Mouse (Mus musculus): ENCODE data around the gene Igfbp1.
"Not testable (repeated sequence)": the region's sequence is repeated elsewhere in the genome, so short reads cannot be mapped to it uniquely, and the experiment has no call there.

Igfbp1 gene

DNA sequence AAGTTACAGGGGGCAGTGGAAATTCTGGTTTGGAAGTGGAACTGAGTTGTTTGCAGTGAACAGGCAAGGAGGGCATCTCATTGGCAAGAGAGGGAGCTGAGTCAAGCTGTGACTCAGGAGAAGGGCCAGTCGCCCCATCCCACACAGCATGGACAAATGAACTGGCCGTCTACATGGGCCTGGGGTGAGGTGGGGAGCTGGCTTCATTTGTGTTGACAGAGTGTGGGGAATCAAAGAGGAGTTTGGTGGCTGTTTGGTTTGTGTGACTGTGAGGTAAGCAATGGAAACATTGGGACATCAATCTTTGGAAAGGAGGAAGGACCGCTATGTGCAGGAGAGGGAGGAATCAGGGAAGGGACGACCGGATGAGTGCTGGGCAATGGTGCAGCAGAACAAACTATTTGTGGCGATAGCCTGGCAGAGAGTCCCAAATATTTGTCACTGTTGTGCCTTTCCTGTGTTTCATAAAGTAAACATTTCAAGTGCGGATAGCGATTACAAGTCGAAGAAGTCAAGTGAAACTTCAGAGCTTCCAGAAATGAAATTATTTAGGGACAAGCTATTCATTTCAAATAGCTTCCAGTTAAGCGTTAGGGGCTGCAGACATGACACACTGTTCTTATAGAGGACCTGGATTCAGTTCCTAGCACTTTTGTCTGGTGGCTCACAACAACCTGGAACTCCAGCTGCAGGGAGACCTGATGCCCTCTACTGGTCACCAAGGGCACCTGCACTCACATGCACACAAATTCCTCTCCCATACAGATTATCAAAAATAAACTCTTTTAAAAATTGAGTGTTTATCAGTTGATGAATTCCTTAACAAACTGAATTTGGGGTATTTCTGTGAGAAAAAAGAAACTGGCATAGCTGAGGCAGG lies 2.9 kb upstream of the Igfbp1 start:
- ATAC-seq (ENCODE audit: insufficient number of reproducible peaks, low FRiP score, low TSS enrichment) = no peak

DNA sequence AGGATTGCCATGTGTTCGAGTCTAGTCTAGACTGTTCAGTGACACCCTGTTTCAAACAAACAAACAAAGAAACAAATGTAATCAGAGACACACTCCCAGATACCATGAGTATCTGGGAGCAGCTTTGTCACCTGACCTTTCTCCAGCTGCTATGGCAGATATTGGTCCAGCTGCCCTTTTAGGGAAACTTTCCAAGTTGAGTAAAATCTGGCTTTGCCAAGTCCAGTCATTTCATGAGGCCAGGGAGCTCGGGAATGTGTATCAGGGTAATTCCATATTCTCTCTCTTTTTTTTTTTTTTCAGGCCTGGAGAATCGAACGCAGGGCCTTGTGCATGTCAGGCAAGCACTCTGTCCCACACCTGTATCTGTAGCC lies 2.3 kb upstream of the Igfbp1 start:
- no peak for ATAC-seq (ENCODE audit: insufficient number of reproducible peaks, low FRiP score, low TSS enrichment)

DNA sequence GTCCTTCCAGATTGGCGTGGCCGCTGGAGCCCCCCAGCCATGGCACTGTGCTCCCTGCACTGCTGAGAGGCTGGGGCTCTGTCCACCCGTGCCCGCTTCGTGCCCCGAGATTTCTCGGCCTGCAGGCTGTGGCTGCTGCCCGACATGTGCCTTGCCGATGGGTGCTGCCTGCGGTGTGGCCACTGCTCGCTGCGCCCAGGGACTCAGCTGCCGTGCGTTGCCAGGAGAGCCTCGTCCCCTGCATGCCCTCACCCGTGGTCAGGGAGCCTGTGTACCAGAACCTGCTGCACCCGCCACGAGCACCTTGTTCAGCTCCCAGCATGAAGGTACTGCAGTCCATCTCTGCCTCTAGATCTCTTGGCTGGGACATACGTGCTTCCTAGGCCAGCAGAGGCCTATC lies 424 bp downstream of the Igfbp1 start:
- no peak for ATAC-seq (ENCODE audit: insufficient number of reproducible peaks, low FRiP score, low TSS enrichment)

DNA sequence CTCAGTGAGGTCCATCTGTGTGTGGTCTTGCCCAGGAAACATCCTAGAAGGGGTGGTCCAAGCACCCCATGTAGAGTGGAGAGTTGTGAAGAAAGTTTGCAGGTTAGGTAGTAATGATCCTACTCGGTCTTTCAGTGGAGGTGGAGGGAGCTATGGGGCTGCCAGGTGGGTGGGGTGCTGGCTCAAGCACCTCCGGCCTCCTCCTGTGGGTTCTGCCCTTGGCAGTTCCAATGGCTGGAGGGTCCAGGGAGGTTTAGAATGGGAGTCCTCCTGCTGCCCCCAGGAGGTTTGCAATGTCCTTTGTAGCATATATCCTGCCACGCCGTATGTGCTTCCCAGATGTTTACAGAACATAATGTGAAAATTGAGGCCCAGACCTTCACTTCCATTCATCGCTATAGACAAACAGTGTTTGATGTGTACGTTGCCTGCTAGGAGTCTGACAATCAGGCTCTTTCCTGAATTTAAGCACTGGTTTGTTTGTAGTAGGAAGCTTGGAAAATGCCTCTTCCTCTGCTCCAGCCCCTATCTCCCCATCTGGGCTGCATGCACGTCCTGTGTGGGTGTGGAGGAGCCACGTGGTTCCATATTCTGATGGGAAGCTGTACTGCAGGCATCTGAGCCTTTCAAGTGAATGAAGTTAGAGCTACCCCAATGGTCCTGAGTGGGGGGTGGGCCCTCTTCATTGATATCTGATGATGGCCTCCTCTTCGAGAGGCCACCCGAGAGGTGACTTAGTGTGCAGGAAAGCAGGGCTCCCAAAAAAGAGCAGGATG lies 1.1 kb downstream of the Igfbp1 start:
- ATAC-seq (ENCODE audit: insufficient number of reproducible peaks, low FRiP score, low TSS enrichment) = no peak

DNA sequence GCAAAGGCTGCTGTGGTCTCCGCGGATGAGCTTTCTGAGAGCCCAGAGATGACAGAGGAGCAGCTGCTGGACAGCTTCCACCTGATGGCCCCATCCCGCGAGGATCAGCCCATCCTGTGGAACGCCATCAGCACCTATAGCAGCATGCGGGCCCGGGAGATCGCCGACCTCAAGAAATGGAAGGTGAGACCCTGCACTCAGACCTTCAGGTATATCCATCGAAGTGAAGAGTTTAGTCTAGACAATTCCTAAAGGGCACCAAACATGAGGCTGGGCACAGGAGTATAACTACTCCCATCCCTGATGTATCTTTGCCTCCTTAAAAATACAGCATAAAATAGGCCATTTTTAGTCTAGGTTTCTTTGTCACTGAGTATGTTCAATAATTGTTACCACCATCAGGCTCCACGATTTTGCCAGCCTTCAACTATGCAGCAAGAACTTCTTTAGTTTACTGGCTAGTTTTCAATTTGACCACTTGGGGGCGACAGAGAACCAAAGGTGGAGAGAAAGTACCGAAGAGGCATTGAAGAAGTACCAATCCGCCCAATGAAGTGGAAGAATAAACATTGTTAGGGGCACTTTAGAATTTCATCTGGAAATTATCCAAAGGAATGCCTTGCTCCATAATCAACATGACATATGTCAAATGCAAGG lies 2.3 kb downstream of the Igfbp1 start:
- ATAC-seq (ENCODE audit: insufficient number of reproducible peaks, low FRiP score, low TSS enrichment) = no peak

DNA sequence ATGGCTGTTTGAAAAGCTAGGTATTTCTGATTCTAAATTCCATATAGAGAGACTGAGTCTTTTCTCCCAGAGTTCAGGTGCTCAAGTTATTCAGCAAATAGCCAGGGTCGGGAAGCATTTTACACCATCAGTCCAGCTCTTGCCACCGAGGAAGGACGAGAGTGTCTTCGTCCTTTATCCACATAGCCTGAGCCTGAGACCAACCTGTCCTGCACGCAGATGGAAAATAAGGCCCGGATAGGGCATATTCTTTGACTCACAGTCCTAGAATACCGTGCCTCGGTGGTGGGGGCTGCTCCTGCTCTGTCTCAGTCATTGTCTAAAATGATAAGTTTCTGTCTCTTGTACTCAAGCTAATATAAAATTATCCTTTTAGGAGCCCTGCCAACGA lies 2.8 kb downstream of the Igfbp1 start:
- no peak for ATAC-seq (ENCODE audit: insufficient number of reproducible peaks, low FRiP score, low TSS enrichment)

DNA sequence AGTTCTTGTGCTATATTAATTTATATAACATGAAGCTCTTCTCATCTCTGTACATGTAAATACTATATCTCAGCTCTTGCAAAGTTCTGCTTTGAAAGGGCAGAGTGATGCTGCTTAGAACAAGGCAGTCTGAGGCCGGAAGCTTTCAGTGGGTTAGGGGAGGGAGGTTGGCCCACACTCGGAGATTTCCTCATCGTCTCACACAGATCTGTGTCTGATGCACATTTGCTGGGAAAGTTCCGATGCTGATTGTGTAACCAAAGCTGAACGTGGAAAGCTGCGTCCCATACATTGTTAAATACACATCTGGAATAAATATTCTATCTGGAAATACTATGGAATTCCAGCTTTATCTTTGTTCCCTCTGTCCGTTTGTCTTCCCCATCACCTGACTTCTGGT lies 4.6 kb downstream of the Igfbp1 start:
- no peak for ATAC-seq (ENCODE audit: insufficient number of reproducible peaks, low FRiP score, low TSS enrichment)

DNA sequence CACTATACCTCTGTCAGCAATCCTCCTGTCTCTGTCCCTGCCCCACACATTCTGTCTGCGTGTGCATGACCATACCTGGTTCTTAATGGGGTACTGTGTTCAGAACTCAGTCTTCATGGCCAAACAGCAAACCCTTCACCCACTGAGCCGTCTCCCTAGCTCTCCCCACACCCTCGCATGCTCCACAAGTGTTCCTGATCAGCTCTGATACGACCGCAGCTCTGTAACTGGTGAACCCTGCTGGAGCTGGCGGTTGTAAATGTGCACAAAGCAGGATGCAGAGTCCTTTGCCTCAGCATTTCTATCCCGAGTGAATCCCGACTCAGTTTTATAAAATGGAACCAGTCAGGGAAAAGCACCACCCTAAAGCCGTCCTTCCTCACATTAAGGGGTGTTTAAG lies 6.3 kb downstream of the Igfbp1 start:
- ATAC-seq (ENCODE audit: insufficient number of reproducible peaks, low FRiP score, low TSS enrichment) = no peak

DNA sequence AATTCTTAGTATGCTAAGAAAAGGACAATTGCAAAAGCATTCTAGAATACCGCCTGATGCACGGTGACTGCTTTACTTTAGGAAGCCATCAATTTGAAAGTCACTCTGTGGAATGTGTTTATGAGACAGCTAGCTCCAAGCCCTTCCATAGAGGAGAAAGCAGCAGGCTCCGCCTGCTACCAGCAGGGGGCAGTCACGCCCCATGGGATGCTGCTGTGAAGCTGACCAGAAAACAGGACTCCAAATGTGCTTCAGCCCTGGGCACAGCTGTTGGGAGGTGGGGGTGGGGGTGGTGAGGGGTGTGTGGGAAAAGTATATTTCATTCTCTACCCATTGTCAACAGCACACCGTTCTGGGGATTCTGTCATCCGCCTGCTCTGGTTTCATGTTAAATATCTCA lies 12.8 kb downstream of the Igfbp1 start:
- ATAC-seq (ENCODE audit: insufficient number of reproducible peaks, low FRiP score, low TSS enrichment) = 0 out of 2 replicates have a peak, but pooled peaks have one; percentile 45

DNA sequence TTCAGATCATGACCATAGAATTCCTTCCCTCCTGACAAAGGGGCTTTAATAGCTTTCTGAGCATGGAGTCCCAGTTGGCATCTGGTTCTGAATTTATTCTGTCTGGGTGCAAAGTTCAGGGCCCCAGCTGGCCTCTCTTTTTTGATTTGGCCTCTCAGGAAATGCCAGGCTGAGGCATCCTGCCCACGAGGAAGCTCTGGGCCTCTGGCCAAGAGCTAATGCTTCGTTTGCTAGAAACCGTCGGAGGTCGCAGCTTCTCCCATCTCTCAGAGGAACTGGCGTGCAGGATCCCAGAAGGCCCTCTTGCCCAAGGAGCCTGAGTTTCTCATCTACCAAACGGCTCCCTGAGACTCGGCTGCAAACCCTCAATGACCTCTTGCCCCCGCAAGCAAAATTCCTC lies 13.6 kb downstream of the Igfbp1 start:
- no peak for ATAC-seq (ENCODE audit: insufficient number of reproducible peaks, low FRiP score, low TSS enrichment)

DNA sequence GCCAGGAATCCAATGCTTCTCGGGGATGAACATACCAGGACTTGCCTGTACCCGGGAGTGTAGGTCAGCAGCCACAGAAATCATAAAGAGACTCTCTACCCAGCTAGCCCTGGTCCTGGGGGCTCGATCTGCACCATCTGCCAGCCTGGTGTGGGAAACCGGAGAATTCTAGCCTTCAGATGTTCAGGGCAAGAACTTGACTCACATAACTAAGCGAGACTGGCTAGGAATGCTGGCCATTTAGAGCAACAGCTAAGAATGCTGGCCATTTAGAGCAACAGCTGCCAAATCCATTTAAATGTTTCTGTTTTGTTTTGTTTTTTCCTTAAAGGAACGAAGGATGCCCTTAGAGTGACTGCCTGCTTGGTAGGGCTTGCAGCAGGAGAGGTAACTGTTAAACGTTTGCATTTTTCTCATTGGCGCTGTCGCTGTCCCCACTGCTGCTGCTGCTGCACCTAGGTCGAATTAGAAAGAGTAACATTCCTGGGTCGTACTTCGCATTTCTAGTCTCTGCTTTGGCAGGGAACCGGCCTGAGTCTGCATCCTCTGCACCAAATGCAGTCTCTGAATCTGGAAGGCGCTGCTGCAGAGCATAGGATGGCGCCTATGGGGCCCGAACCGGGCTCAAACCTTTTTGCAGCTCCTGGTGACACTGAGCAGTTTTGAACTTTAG lies 14.7 kb downstream of the Igfbp1 start:
- no peak for ATAC-seq (ENCODE audit: insufficient number of reproducible peaks, low FRiP score, low TSS enrichment)

DNA sequence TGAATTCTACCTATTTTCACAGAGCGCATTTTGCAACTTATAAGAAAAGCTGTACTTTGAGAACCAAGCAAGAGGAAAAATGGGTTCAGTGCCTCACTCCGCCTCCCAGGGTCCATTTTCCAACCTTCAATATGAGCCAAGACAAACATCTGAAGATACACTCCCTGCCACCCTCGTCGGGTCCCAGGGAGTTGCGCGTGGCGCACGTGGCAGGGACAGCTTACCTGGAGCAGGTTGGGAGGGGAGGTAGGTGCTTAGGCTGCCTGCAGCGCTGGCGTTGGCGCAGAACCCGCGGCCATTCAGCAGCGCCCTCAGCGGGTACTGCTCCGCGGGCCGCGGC lies 15.5 kb downstream of the Igfbp1 start:
- no peak; the same call in 1 of the 2 replicates for ATAC-seq (ENCODE audit: insufficient number of reproducible peaks, low FRiP score, low TSS enrichment)

DNA sequence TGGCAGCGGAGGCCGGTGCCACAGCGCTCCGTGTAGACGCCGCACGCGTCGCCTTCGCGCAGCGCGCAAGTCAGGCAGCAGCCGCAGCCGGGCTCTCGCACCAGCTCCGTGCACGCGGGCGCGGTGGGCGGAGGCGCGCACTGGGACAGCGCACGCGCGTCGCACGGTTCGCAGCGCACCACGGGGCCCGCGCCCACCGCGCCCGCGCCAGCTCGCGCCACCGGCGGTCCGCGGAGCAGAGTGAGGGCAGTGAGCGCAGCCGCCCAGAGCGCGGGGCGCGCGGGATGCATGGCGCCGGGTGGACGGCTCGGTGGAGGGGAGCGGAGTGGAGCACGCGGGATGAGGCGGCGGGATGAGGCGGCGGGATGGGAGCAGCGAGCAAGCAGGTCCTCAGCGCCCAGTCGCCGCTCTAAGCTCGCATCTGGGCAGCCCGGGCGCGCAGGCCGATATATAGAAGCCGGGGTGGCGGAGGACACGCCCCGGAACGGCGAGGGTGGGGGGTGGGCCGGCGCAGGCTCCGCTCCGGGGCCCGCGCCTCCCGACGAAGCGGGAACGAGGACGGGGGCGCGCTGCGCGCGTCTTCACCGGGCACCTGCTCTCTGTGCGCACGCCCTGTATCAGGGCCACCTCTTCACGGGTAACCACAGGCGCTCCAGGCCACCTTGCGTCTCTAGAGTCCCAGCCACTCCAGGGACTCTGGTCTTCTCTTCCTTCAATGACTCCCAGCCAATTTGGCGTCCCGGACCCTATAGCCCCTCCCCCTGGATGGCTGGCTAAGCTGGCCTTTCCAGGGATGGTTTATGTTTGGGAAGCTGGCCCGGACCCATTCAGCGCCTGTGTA lies 16.1 kb downstream of the Igfbp1 start, which contains the start of gene Igfbp3:
Igfbp3 (minus strand) TSS at position 423 of the 841 bp plus-strand sequence.
- ATAC-seq (ENCODE audit: insufficient number of reproducible peaks, low FRiP score, low TSS enrichment) = peak; percentile 73

DNA sequence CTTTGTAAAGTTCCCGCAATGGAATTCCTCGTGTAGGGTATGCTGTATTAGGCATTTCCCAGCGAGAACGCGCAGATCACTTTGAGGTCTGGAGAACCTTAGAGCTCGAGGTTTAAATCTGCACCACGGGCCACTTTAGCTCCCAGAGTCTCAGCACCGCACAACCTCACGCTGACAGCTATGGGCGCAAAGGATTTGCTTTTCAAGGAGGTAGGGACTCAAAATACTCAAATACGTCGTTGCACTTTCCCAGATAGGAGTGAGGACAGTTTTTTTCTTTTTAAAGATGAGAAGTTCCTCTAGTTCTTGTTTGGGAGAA lies 16.7 kb downstream of the Igfbp1 start:
- ATAC-seq (ENCODE audit: insufficient number of reproducible peaks, low FRiP score, low TSS enrichment) = no peak

DNA sequence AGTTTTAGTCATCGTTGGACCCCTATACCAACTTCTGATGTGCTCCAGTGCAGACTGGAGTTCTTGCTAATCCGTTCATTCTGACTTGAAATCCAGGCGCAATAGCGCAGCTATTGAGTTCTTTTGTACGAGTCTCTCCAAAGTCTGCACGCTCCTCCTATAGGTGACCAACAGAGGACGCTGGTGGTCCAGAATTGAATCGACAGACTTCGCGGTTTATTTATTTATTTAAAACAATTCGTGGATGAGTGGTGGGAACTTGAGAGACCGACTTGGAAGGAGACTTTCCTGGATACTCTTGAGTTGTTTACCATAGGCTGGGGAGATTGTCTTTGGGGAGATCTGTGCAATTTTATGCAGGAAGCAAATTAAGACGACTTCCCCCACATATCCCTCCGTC lies 17.2 kb downstream of the Igfbp1 start:
- no peak for ATAC-seq (ENCODE audit: insufficient number of reproducible peaks, low FRiP score, low TSS enrichment)

DNA sequence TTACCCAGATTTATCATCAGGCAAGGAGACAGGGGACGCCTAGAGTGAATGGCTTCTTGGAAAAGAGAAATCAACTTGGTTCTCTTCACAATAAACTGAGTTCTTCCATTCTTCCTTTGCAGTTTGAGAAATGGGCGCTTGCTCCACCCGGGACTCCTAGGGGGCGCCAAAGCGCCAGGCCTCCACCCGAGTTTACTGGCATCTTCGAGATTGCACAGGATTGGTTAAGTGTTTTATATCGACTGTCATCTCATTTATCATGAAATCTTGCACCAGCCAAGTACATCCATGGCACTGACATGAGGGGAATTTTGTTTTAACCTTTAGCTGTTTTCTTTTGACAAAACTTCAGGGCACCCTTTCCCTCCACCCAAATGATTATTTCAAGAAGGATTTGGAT lies 18.1 kb downstream of the Igfbp1 start:
- ATAC-seq (ENCODE audit: insufficient number of reproducible peaks, low FRiP score, low TSS enrichment) = no peak

DNA sequence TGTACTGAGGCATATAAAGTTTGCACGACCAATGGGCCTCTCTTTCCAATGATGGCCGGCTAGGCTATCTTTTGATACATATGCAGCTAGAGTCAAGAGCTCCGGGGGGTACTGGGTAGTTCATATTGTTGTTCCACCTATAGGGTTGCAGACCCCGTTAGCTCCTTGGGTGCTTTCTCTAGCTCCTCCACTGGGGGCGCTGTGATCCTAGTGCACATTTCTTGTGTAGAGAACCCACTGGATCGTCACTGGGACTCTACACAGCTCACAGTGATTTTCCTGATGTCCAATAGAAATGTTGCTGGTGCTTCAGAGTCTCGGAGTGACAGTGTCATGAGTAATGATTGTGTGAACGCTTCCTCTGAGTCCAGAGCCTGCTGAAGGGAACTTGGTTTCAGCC lies 24.2 kb downstream of the Igfbp1 start:
- not testable (repeated sequence) for ATAC-seq (ENCODE audit: insufficient number of reproducible peaks, low FRiP score, low TSS enrichment)

DNA sequence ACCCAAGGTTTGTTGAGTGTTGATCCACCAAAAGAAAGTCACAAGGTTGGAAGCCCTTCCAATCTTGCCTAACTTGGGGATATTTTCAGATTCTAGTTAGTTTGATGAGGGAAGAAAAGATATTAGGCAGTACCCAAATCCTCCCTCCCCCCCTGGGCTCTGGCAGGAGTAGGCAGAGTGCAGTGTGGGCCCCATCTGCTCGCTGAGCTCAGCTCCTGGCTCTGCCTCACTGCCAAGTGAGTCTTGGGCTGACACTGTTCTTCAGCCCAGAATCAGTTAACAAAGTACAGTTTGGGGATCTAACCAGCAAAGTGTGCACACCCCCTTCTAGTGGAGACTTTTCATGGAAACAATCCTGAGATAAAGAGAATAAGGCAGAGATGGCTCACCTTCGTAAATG lies 28.6 kb downstream of the Igfbp1 start:
- no peak for ATAC-seq (ENCODE audit: insufficient number of reproducible peaks, low FRiP score, low TSS enrichment)

DNA sequence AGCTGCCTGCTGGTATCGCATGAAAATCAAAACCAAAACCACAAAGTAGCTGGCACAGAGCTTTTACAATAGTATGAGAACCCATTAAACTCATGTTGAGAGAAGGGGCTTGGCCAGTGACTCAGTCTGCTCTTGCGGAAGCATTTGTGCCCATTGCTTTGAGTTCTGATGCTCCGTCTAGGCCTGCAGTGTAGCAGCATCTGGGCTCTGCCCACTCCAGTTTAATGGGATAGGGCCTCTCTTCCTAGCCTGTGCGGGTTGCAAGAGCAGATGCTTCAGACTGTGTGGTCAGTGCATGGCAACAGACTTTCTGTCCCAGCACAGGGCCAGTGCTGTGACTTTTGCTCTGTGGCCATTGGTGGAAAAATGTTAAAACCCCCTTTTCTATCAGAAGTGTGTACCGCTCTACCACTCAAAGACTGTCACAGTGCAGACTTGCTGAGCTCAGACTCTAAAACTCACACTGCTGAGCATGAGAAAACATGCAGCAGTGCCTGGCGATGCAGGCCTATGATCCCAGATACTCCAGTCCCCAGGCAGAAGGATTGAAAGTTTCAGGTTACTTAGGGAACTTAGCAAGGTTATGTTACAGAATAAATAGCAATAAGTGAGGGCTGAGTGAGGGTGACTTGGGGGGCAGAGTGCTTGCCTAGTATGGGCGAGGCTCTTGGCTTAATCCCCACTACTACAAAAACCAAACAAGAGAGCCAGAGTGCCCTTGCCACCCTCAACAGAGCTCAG lies 29.4 kb downstream of the Igfbp1 start:
- no peak for ATAC-seq (ENCODE audit: insufficient number of reproducible peaks, low FRiP score, low TSS enrichment)

All from cerebellum, adult (tissue).